Mouse (Mus musculus) midbrain, postnatal 0 days (tissue): ENCODE measurements around the gene Glis3. TPM values are rescaled to one million over a fixed set of nuclear protein-coding genes. Genes with fewer than 3 reads are reported as not detected.

Source experiments
- ATAC-seq: fragments of 200-750 bp; cut with Nextera tagmentation; 2 replicates; pipeline ENCODE4 v1.8.0; 2017; ENCODE audit warnings: moderate number of reproducible peaks, mild to moderate bottlenecking, moderate TSS enrichment, moderate library complexity; ENCODE audit not compliant: low FRiP score
- DNase-seq: peaks from one replicate; pipeline ENCODE4 v3.0.0-alpha.2; 2015; ENCODE audit warnings: low spot score
- H3K27ac ChIP-seq: fragments of 300-500 bp; sonication (generic); 2 replicates; pipeline ENCODE4 v1.5.1; 2014; ENCODE audit warnings: low read depth, mild to moderate bottlenecking, low read length, mixed read lengths
- H3K27me3 ChIP-seq: fragments of 300-500 bp; sonication (generic); 2 replicates; pipeline ENCODE4 v1.6.1; 2014; ENCODE audit warnings: low read length, control low read depth, mixed read lengths; ENCODE audit not compliant: insufficient read depth
- H3K36me3 ChIP-seq: fragments of 300-500 bp; sonication (generic); 2 replicates; pipeline ENCODE4 v1.6.1; 2014; ENCODE audit warnings: low read length, control low read depth, mixed read lengths; ENCODE audit not compliant: insufficient read depth
- H3K4me1 ChIP-seq: fragments of 300-500 bp; sonication (generic); 2 replicates; pipeline ENCODE4 v1.6.1; 2014; ENCODE audit warnings: mild to moderate bottlenecking, control low read depth, antibody characterized with exemption, low read length, mixed read lengths; ENCODE audit not compliant: insufficient read depth
- H3K4me2 ChIP-seq: fragments of 300-500 bp; sonication (generic); 2 replicates; pipeline ENCODE4 v1.6.1; 2014; ENCODE audit warnings: low read depth, mild to moderate bottlenecking, low read length, mixed read lengths; ENCODE audit not compliant: poor library complexity, severe bottlenecking
- H3K4me3 ChIP-seq: fragments of 300-500 bp; sonication (generic); 2 replicates; pipeline ENCODE4 v1.5.1; 2014; ENCODE audit warnings: low read depth, mild to moderate bottlenecking, low read length, moderate library complexity
- H3K9ac ChIP-seq: fragments of 300-500 bp; sonication (generic); replicated peaks from 2 replicates; pipeline ENCODE4 v1.6.1; 2014; ENCODE audit warnings: mild to moderate bottlenecking, low read length, moderate library complexity, mixed read lengths; ENCODE audit not compliant: poor library complexity, severe bottlenecking
- H3K9me3 ChIP-seq: fragments of 300-500 bp; sonication (generic); 2 replicates; pipeline ENCODE4 v1.6.1; 2016; ENCODE audit warnings: low read length, control low read depth
- CTCF ChIP-seq: IDR thresholded peaks from 2 replicates; pipeline ENCODE4 v1.5.1; 2016; ENCODE audit warnings: antibody characterized with exemption, mild to moderate bottlenecking
- WGBS: fragments of 180-500 bp; shearing (Covaris S2); extraction: QIAGEN DNeasy Blood & Tissue Kit; methylation state at CpG from one replicate; pipeline ENCODE4 v1.1.7; 2014; 5-methylcytosine and 5-hydroxymethylcytosine counted together
- polyA plus RNA-seq: library from polyadenylated mRNA; unstranded; fragments of >200 nt; fragmentation: Nextera tagmentation; extraction: Ambion mirVana; gene quantifications from 2 replicates; pipeline ENCODE4 v1.2.1, GENCODE M21; 2015
- total RNA-seq: library from RNA; depleted of rRNA; stranded (reverse); fragments of >200 nt; gene quantifications from 2 replicates; pipeline ENCODE4 v1.2.3, GENCODE M21; 2014

Gene Glis3
- total and polyA plus RNA-seq, 2 experiments from 2014 or later: 1.2 to 27.1 TPM

- DNase-seq (no peak), ATAC-seq (no peak)
- Histone ChIP-seq H3K27me3 (no peaks in the 10 kb centered on the region), H3K9me3 (no peaks in the 10 kb centered on the region), H3K4me1 (no peaks in the 10 kb centered on the region), H3K4me2 (no peak overlapping the region), H3K4me3 (no peak overlapping the region), H3K27ac (no peak overlapping the region), H3K36me3 (no peaks in the 10 kb centered on the region), H3K9ac (no peak overlapping the region)
- TF ChIP-seq CTCF: no peak
- 85% methylated on average over 6 of the region's 6 CpGs for WGBS
Observed at GRCm38 (mm10) chr19:28555181-28555929, 124.5 kb downstream of the Glis3 start.

GRCm38 (mm10) chr19:28550611-28551010, 129.3 kb downstream of the Glis3 start:
- Histone ChIP-seq H3K9me3 (no peaks in the 10 kb centered on the region), H3K4me2 (no peak overlapping the region), H3K4me3 (no peak overlapping the region), H3K9ac (no peak overlapping the region), H3K4me1 (no peaks in the 10 kb centered on the region), H3K27me3 (no peaks in the 10 kb centered on the region), H3K36me3 (no peaks in the 10 kb centered on the region), H3K27ac (no peak overlapping the region)
- TF ChIP-seq CTCF: no peak
- DNase-seq (peak; percentile 15), ATAC-seq (no peak)
- WGBS: 85% methylated on average over 8 of the region's 8 CpGs

- H3K4me2 ChIP-seq: no peak overlapping the region
- no peak overlapping the region for H3K4me3 ChIP-seq
- H3K4me1 ChIP-seq: no peaks in the 10 kb centered on the region
- no peak overlapping the region for H3K9ac ChIP-seq
- no peaks in the 10 kb centered on the region for H3K36me3 ChIP-seq
- TF ChIP-seq CTCF: peak; percentile 47
- no peaks in the 10 kb centered on the region for H3K9me3 ChIP-seq
- no peaks in the 10 kb centered on the region for H3K27me3 ChIP-seq
- 95% methylated on average over 3 of the region's 3 CpGs for WGBS
- H3K27ac ChIP-seq: no peak overlapping the region
- no peak for DNase-seq
- ATAC-seq: no peak
Observed at GRCm38 (mm10) chr19:28546933-28547332, 132.9 kb downstream of the Glis3 start.

- WGBS: 41% methylated on average over 1 of the region's 1 CpGs
- ATAC-seq: no peak
Observed at GRCm38 (mm10) chr19:28545493-28545892, 134.4 kb downstream of the Glis3 start.

GRCm38 (mm10) chr19:28538813-28539212, 141.1 kb downstream of the Glis3 start:
- no peak overlapping the region for H3K4me2 ChIP-seq
- no peaks in the 10 kb centered on the region for H3K27me3 ChIP-seq
- H3K9ac ChIP-seq: no peak overlapping the region
- no peaks in the 10 kb centered on the region for H3K4me1 ChIP-seq
- no peak overlapping the region for H3K27ac ChIP-seq
- H3K36me3 ChIP-seq: no peaks in the 10 kb centered on the region
- no peak for TF ChIP-seq CTCF
- ATAC-seq (no peak), DNase-seq (no peak)
- 53% methylated on average over 9 of the region's 9 CpGs for WGBS
- H3K4me3 ChIP-seq: no peak overlapping the region
- no peaks in the 10 kb centered on the region for H3K9me3 ChIP-seq

More at GRCm38 (mm10) chr19:28545493-28545892, 134.4 kb downstream of the Glis3 start:
- Histone ChIP-seq H3K36me3 (no peaks in the 10 kb centered on the region), H3K27ac (no peak overlapping the region), H3K4me3 (no peak overlapping the region), H3K9ac (no peak overlapping the region), H3K4me1 (no peaks in the 10 kb centered on the region), H3K4me2 (no peak overlapping the region), H3K9me3 (no peaks in the 10 kb centered on the region), H3K27me3 (no peaks in the 10 kb centered on the region)
- DNase-seq: no peak
- TF ChIP-seq CTCF: no peak

GRCm38 (mm10) chr19:28534964-28535363, 144.9 kb downstream of the Glis3 start:
- Histone ChIP-seq H3K27me3 (no peaks in the 10 kb centered on the region), H3K9me3 (no peaks in the 10 kb centered on the region), H3K4me1 (no peaks in the 10 kb centered on the region), H3K4me3 (no peak overlapping the region), H3K27ac (no peak overlapping the region), H3K4me2 (no peak overlapping the region), H3K9ac (no peak overlapping the region), H3K36me3 (no peaks in the 10 kb centered on the region)
- 45% methylated on average over 12 of the region's 12 CpGs for WGBS
- ATAC-seq: no peak
- DNase-seq: no peak
- no peak for TF ChIP-seq CTCF
